Mouse (Mus musculus) limb, embryonic 12.5 days (tissue): ENCODE measurements around the gene Lyrm2. TPM values are rescaled to one million over a fixed set of nuclear protein-coding genes. Genes with fewer than 3 reads are reported as not detected.

Source experiments
- polyA plus RNA-seq: library from polyadenylated mRNA; unstranded; fragments of >200 nt; fragmentation: Nextera tagmentation; extraction: Ambion mirVana; gene quantifications from 2 replicates; pipeline ENCODE4 v1.2.1, GENCODE M21; 2016

Lyrm2 gene
- polyA plus RNA-seq, 1 experiment from 2014 or later = 147 TPM

Other genes with a start within 250 kb of the Lyrm2 start
- gene Gja10, start 197.5 kb upstream of the Lyrm2 start, polyA plus RNA-seq = 0.11 TPM in 1 of 2 replicates, not detected in the other
- gene Casp8ap2, start 184.8 kb upstream of the Lyrm2 start, polyA plus RNA-seq = 77.0 and 80.6 TPM in 2 replicates
- 19.1 and 21.8 TPM in 2 replicates for gene Mdn1, start 143.1 kb upstream of the Lyrm2 start, polyA plus RNA-seq
- 13.6 and 14.0 TPM in 2 replicates for gene Ankrd6, start 150.6 kb downstream of the Lyrm2 start, polyA plus RNA-seq
- gene Rragd, start 182.8 kb downstream of the Lyrm2 start, polyA plus RNA-seq = 23.9 and 26.0 TPM in 2 replicates
- gene Ube2j1, start 231.2 kb downstream of the Lyrm2 start, polyA plus RNA-seq = 38.1 and 38.5 TPM in 2 replicates